Mouse (Mus musculus): ENCODE measurements around the gene Casc4. TPM values are rescaled to one million over a fixed set of nuclear protein-coding genes. Genes with fewer than 3 reads are reported as not detected.
"Not testable (repeated sequence)": the region's sequence is repeated elsewhere in the genome, so short reads cannot be mapped to it uniquely, and the experiment has no call there.

Gene Casc4
- polyA plus RNA-seq, 1 experiment from 2014 or later = 45.7 TPM

DNA sequence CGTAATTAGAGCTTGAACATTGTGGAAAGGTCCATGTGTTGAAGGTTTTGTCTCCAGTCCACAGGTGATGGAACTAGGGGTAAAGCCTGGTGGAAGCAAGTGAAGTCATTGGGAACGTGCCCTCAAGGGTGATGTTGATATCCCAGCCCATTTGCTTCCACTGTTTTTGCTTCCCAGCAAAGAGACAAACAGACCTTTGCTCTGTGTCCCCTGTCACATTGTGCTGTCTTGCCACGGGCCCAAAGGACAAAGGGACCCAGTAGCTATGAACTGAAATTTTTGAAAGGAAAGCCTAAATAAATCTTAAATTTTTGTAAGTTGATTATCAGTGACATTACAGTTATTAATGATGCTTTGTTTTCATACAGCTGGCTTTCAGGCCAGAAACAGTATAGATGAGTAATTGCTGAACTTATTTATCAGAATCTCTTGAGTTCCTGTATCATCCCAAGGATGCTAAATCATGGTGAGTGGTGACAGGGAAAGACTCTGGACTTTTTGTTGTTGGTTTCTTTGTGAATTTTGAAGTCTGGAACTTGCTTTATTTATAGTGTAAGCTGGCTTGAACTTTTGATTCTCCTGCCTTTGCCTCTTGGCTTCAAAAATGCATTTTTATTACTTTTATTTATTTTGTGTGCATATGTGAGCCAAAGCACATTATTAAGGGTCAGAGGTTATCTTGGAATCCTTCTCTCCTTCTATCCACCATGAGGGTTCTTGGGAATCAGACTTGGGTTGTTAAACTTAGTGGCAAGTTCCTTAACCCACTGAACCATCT lies 22.1 kb downstream of the Casc4 start:
- no peaks in the 10 kb centered on the region for H3K36me3 ChIP-seq (replicated peaks; ENCODE audit: control insufficient read depth, insufficient read depth)
- no peak overlapping the region for H3K4me2 ChIP-seq (replicated peaks)
- no peak for ATAC-seq (ENCODE audit: low FRiP score)
- 92% methylated on average over 3 of the region's 3 CpGs for WGBS
- H3K9me3 ChIP-seq (ENCODE audit: control insufficient read depth, low read length) = no peaks in the 10 kb centered on the region
- DNase-seq (ENCODE audit: low spot score) = no peak
- H3K27me3 ChIP-seq (ENCODE audit: control insufficient read depth, insufficient read depth, low read length) = no peaks in the 10 kb centered on the region
- 0 out of 2 replicates have a peak, but pooled peaks cover 4% of the 10 kb centered on the region for H3K4me1 ChIP-seq (replicated peaks; ENCODE audit: control insufficient read depth, insufficient read depth, low read length)
- H3K27ac ChIP-seq = no peak overlapping the region
- no peak overlapping the region for H3K4me3 ChIP-seq (replicated peaks; ENCODE audit: low read length)
- H3K9ac ChIP-seq = no peak overlapping the region

DNA sequence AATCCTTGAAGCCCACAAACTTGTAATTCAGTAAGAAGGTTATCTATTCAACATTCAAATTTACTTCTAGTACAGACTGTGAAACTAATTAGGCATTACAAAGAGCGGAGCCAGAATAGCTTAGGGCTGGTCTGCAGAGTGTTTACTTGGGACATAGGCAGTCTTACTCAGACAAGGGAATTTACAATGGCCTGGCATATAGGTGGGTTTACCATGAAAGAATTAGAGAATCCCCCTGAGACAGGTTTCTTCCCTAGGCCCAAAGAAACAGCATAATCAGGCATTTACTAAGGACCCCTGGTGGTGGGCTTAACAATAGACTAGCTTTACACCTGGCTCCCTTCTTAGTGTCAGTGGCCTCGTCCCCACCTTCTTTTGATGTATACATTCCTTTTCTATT lies 28.5 kb downstream of the Casc4 start:
- 75% methylated on average over 2 of the region's 2 CpGs for WGBS
- no peak overlapping the region for H3K9ac ChIP-seq
- no peak overlapping the region for H3K27ac ChIP-seq
- H3K4me3 ChIP-seq (replicated peaks; ENCODE audit: low read length) = no peak overlapping the region
- H3K4me2 ChIP-seq (replicated peaks) = no peak overlapping the region
- 0 out of 2 replicates have a peak, but pooled peaks cover 4% of the 10 kb centered on the region for H3K4me1 ChIP-seq (replicated peaks; ENCODE audit: control insufficient read depth, insufficient read depth, low read length)
- ATAC-seq (ENCODE audit: low FRiP score) (no peak), DNase-seq (ENCODE audit: low spot score) (no peak)
- no peaks in the 10 kb centered on the region for H3K27me3 ChIP-seq (ENCODE audit: control insufficient read depth, insufficient read depth, low read length)
- no peaks in the 10 kb centered on the region for H3K9me3 ChIP-seq (ENCODE audit: control insufficient read depth, low read length)
- H3K36me3 ChIP-seq (replicated peaks; ENCODE audit: control insufficient read depth, insufficient read depth) = no peaks in the 10 kb centered on the region

DNA sequence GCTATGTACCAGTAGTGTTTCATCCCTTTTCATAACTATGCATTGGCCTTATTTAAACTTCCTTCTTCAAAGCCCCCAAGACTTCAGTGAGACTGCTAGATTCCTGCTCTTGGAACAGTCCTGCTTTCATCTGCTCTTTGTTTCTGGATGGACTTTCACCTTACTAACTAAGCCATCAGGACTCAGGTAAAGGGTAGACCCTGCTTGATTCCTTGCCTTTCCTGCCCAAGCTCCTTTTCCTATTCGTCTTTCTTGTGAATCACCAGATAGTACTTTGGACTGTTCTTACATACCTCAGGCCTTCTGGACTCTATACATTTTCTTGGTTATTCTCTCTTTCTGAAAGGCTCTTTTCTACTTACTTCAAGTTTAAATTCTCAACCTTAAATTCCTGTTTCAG lies 30.1 kb downstream of the Casc4 start:
- no peak overlapping the region for H3K4me3 ChIP-seq (replicated peaks; ENCODE audit: low read length)
- H3K27ac ChIP-seq = no peak overlapping the region
- no peaks in the 10 kb centered on the region for H3K27me3 ChIP-seq (ENCODE audit: control insufficient read depth, insufficient read depth, low read length)
- no peaks in the 10 kb centered on the region for H3K4me1 ChIP-seq (replicated peaks; ENCODE audit: control insufficient read depth, insufficient read depth, low read length)
- H3K4me2 ChIP-seq (replicated peaks) = no peak overlapping the region
- no peak for DNase-seq (ENCODE audit: low spot score)
- 0 out of 2 replicates have a peak, but pooled peaks cover 3% of the 10 kb centered on the region for H3K36me3 ChIP-seq (replicated peaks; ENCODE audit: control insufficient read depth, insufficient read depth)
- no peak overlapping the region for H3K9ac ChIP-seq
- 93% methylated on average over 1 of the region's 1 CpGs for WGBS
- no peak for ATAC-seq (ENCODE audit: low FRiP score)
- H3K9me3 ChIP-seq (ENCODE audit: control insufficient read depth, low read length) = no peaks in the 10 kb centered on the region

DNA sequence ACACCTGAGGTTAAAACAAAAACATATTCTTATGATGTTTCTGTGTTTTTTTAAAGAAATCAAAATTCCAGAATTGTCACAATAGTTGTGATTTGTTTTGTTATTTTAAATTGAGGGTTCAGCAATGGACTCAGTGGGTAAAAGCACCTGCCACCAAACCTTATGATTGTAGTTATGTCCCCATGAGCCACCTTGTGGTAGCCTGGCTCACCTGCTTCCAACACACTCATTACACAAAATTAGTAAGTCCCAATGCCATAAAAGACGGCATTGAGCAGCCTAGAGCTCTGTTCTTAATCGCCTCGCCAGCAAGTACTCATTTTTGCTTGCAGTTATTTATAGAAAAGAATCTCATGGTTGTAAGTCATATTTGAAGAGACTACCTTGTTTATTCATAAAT lies 43.2 kb downstream of the Casc4 start:
- Histone ChIP-seq H3K4me3 (replicated peaks; ENCODE audit: low read length) (no peak overlapping the region), H3K36me3 (replicated peaks; ENCODE audit: control insufficient read depth, insufficient read depth) (peaks cover 87% of the 10 kb centered on the region), H3K27ac (no peak overlapping the region)

DNA sequence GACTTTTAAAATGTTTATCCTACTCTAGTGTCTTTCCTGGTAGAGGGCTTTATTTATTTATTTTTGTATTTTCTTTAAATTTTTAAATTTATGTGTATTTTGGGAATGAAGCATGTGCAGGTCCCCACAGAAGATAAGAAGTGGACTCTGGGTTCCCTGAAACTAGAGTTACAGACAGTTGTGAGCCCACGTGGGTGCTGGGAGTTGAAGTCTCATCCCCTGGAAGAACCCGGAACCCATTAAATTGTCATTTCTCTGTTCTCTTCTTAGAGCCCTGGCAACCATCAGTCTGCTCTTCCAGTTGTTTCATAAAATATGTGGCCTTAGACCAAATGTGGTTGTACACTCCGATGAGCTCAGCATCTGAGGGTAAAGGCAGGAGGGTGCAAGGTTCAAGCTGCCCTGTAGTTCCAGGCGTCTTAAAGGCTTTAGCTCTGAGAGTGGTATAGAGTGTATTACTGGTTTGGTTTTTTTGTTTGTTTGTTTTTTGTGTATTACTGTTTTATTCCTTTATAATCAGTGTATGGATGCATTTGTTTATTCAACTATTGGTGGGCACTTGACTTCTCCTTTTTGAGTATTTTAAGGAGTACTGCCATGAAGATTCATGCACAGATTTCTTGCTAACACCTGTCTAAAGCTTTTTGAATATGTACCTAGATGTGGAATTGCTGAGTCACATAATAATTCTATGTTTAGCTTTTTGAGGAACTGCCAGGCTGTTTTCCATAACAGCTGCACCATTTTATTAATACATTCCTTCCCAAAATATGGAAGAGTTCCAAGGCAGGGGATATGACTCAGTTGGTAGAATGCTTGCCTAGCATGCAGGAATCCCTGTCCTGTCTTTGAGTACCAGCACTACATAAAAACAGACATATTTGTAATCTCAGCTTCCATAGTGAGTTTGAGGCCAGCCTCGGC lies 49.5 kb downstream of the Casc4 start:
- 94% methylated on average over 5 of the region's 5 CpGs for WGBS
- H3K27me3 ChIP-seq (ENCODE audit: control insufficient read depth, insufficient read depth, low read length) = no peaks in the 10 kb centered on the region

More for the DNA sequence above, 43.2 kb downstream of the Casc4 start:
- no peaks in the 10 kb centered on the region for H3K9me3 ChIP-seq (ENCODE audit: control insufficient read depth, low read length)
- H3K9ac ChIP-seq = no peak overlapping the region
- no peaks in the 10 kb centered on the region for H3K27me3 ChIP-seq (ENCODE audit: control insufficient read depth, insufficient read depth, low read length)
- no peak overlapping the region for H3K4me2 ChIP-seq (replicated peaks)
- no peaks in the 10 kb centered on the region for H3K4me1 ChIP-seq (replicated peaks; ENCODE audit: control insufficient read depth, insufficient read depth, low read length)
- ATAC-seq (ENCODE audit: low FRiP score) (no peak), DNase-seq (ENCODE audit: low spot score) (no peak)
- 89% methylated on average over 3 of the region's 3 CpGs for WGBS

DNA sequence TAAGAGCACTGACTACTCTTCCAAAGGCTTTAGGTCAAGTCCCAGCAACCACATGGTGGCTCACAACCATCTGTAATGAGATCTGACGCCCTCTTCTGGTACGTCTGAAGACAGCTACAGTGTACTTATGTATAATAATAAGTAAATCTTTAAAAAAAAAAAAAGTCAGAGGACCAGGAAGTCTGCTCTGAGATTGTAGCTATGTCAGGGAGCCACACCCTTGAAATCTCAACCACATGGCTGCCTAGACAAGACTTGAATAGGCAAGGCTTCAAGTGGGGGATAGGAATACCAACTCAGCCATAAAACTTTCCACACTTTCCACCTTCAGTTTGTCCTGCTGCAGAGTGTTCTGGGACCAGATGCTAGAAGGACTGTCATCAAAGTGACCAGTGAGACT lies 70.9 kb downstream of the Casc4 start:
- not testable (repeated sequence) for H3K27ac ChIP-seq; H3K4me1 ChIP-seq (replicated peaks; ENCODE audit: control insufficient read depth, insufficient read depth, low read length); H3K4me2 ChIP-seq (replicated peaks); H3K4me3 ChIP-seq (replicated peaks; ENCODE audit: low read length); DNase-seq (ENCODE audit: low spot score); H3K9me3 ChIP-seq (ENCODE audit: control insufficient read depth, low read length); H3K27me3 ChIP-seq (ENCODE audit: control insufficient read depth, insufficient read depth, low read length); ATAC-seq (ENCODE audit: low FRiP score); H3K9ac ChIP-seq
- H3K36me3 ChIP-seq (replicated peaks; ENCODE audit: control insufficient read depth, insufficient read depth) = peaks cover 29% of the 10 kb centered on the region
- WGBS = 85% methylated on average over 2 of the region's 2 CpGs

More for the DNA sequence above, 49.5 kb downstream of the Casc4 start:
- ATAC-seq (ENCODE audit: low FRiP score) = no peak
- DNase-seq (ENCODE audit: low spot score) = no peak
- H3K9ac ChIP-seq = no peak overlapping the region
- H3K4me3 ChIP-seq (replicated peaks; ENCODE audit: low read length) = no peak overlapping the region
- peaks cover 53% of the 10 kb centered on the region for H3K36me3 ChIP-seq (replicated peaks; ENCODE audit: control insufficient read depth, insufficient read depth)
- H3K4me1 ChIP-seq (replicated peaks; ENCODE audit: control insufficient read depth, insufficient read depth, low read length) = no peaks in the 10 kb centered on the region
- no peak overlapping the region for H3K4me2 ChIP-seq (replicated peaks)
- H3K9me3 ChIP-seq (ENCODE audit: control insufficient read depth, low read length) = no peaks in the 10 kb centered on the region
- no peak overlapping the region for H3K27ac ChIP-seq

DNA sequence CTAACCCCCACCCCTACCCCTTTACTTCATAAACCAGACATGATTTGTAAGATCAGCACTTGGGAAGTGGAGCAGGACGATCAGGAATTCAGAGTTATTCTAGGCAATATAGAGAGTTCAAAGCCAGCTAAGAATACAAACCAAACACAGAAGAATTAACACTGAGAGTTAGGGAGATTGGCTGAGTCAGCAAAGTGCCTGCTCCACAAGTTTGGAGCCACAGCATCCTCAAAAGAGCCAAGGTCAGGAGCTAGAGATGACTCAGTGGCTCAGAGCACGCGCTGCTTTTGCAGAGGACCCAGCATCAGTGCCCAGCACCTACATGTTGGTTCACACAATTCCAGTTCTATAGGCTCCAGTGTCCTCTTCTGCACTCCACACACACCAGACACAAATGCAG lies 76.6 kb downstream of the Casc4 start:
- H3K9me3 ChIP-seq (ENCODE audit: control insufficient read depth, low read length) = no peaks in the 10 kb centered on the region
- H3K36me3 ChIP-seq (replicated peaks; ENCODE audit: control insufficient read depth, insufficient read depth) = no peaks in the 10 kb centered on the region
- DNase-seq (ENCODE audit: low spot score) (no peak), ATAC-seq (ENCODE audit: low FRiP score) (no peak)
- no peak overlapping the region for H3K4me2 ChIP-seq (replicated peaks)
- H3K4me1 ChIP-seq (replicated peaks; ENCODE audit: control insufficient read depth, insufficient read depth, low read length) = no peaks in the 10 kb centered on the region
- no peak overlapping the region for H3K4me3 ChIP-seq (replicated peaks; ENCODE audit: low read length)
- H3K9ac ChIP-seq = no peak overlapping the region
- H3K27me3 ChIP-seq (ENCODE audit: control insufficient read depth, insufficient read depth, low read length) = no peaks in the 10 kb centered on the region
- 84% methylated on average over 3 of the region's 3 CpGs for WGBS
- no peak overlapping the region for H3K27ac ChIP-seq

DNA sequence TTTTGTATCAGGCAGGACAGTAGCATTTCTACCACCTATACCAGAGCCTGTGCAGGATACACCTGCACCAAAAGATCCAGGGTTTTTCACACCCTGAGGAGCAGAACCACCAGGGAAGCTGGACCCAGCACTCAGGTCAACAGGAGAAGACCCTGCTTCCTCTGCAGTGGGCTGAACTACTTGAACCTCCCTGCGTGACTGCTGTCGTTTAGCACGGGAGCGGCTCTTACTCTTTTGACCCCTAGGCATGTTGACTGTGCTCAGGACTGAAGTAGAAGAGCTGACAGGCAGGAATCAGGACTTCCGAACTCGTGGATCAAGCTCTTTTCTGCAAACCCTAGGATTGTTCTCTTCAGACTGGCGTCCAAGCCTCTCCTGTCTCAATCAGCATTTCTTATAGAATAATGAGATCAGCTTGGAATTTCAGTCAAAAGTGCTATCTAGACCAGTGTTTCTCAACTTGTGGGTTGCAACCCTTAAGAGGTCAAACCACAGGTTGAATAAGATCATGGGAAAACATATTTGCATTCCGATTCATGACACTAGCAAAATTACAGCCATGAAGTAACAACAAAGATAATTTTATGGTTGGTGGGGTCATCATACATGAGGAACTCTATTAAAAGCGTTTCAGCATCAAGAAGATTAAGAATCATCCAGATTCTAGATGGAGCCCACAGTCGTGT lies 88.3 kb downstream of the Casc4 start:
- peak overlapping the region; percentile 91 for H3K27ac ChIP-seq
- H3K4me2 ChIP-seq (replicated peaks) = peak overlapping the region; percentile 91
- 23% methylated on average over 10 of the region's 10 CpGs for WGBS
- no peaks in the 10 kb centered on the region for H3K27me3 ChIP-seq (ENCODE audit: control insufficient read depth, insufficient read depth, low read length)
- H3K9me3 ChIP-seq (ENCODE audit: control insufficient read depth, low read length) = no peaks in the 10 kb centered on the region
- no peak for ATAC-seq (ENCODE audit: low FRiP score)
- H3K4me1 ChIP-seq (replicated peaks; ENCODE audit: control insufficient read depth, insufficient read depth, low read length) = peaks cover 22% of the 10 kb centered on the region
- peak overlapping the region; percentile 97 for H3K9ac ChIP-seq
- H3K4me3 ChIP-seq (replicated peaks; ENCODE audit: low read length) = peak overlapping the region; percentile 96
- no peak for DNase-seq (ENCODE audit: low spot score)
- peaks cover 6% of the 10 kb centered on the region; the same call in 1 of the 2 replicates for H3K36me3 ChIP-seq (replicated peaks; ENCODE audit: control insufficient read depth, insufficient read depth)

DNA sequence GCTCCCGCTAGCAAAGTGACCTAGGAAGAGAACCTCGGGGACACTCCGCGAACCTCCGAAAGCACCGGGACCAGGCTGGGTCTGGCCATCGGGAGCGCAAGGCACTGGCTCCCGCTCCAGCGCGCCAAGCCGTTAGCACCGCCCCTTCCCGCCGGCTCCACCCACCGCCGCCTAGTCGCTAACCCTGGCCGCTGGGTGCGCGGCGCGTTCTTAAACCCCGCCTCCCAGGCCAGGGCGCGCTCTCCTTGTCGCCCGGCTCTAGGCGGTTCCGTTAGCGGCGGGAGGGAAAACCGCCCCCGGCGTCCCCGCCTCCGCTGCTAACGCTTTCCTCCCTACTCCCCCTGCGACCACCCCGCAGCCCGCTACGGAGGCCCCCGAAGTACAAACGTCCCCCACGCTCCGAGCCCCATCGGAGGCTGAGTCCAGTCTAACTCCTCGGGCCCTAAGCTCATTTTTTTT lies 89.0 kb downstream of the Casc4 start, which contains the start of the genes Ctdspl2 and Mageb3:
Ctdspl2 (plus strand) TSS at position 237 of the 459 bp plus-strand sequence.
Mageb3 (minus strand) TSS at position 328 of the 459 bp plus-strand sequence.
- Histone ChIP-seq H3K27me3 (ENCODE audit: control insufficient read depth, insufficient read depth, low read length) (no peaks in the 10 kb centered on the region), H3K36me3 (replicated peaks; ENCODE audit: control insufficient read depth, insufficient read depth) (peaks cover 8% of the 10 kb centered on the region), H3K4me2 (replicated peaks) (peak within 1 kb of the TSS; percentile 91), H3K27ac (peak within 1 kb of the TSS; percentile 91), H3K4me3 (replicated peaks; ENCODE audit: low read length) (peak within 1 kb of the TSS; percentile 96), H3K9me3 (ENCODE audit: control insufficient read depth, low read length) (no peaks in the 10 kb centered on the region), H3K9ac (peak within 1 kb of the TSS; percentile 97), H3K4me1 (replicated peaks; ENCODE audit: control insufficient read depth, insufficient read depth, low read length) (peaks cover 22% of the 10 kb centered on the region)
- peak; percentile 92 for DNase-seq (ENCODE audit: low spot score)
- under 1% methylated on average over 46 of the region's 48 CpGs for WGBS
- peak; percentile 95 for ATAC-seq (ENCODE audit: low FRiP score)

All from hindbrain, embryonic 14.5 days (tissue).